Mouse (Mus musculus): ENCODE data around the gene Tdrd3.

The Tdrd3 gene

DNA sequence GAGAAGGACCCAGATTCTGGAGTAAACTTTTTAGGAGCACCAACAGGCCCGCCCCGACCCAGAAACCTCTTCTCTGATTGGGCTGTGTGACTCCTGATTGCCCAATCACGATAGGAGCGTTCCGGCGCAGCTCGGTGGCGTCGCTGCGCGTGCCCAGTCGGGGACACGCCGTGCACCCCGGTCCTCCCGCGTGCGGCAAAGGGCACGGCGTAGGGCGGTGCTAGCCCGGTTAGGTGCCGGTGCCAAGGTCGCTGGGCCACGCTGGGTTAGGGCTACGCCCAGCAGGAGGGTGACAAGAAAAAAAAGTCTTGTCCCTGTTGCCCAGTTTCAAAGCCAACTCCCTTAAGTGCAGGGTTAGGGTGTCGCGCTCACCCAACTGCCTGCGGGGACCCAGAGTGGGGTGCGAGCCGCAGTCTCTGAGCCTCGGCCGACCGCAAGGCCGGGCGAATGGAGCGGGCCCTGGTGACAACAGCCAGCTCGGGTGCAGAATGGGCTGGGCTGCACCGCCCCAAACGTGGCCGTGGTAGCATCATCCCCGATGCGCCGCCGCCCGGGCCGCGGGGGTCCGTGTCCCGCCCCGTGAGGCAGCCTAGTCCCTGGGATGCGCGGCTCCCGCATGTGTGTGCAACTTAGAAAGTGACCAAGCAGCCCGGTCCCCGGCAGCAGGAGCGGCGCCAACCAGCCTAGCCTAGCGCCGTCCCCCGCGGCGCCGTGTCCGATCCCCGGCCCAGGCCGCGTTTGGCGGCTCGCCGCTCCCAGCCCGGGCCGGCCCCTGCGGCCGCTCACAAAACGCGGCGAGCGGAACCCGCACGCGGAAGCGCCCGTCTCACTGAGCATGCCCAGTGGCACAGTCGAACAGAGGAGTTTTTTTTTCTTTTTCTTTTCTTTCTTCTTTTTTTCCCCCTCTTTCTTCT, at the start of gene Tdrd3:
TSS of gene Tdrd3 (plus strand) at position 832 of the 914 bp plus-strand sequence.
- peak; percentile 97 for DNase-seq

DNA sequence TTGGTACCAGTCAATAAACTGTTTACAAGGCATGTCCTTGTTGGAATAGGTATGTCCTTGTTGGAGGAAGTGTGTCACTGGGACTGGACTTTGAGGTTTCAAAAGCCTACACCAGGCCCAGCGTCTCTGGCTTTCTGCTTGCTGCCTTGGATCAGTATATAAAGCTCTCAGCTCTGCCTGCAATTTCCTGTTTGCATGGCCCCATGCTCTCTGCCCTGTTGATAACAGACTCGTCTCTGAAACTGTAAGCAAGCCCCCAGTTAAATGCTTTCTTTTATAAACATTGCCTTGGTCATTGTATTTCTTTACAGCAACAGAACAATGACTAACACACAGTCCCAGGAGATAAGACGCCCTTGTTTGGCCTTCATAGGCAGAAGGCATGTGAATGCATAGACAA, 49.3 kb upstream of the Tdrd3 start:
- DNase-seq = no peak

DNA sequence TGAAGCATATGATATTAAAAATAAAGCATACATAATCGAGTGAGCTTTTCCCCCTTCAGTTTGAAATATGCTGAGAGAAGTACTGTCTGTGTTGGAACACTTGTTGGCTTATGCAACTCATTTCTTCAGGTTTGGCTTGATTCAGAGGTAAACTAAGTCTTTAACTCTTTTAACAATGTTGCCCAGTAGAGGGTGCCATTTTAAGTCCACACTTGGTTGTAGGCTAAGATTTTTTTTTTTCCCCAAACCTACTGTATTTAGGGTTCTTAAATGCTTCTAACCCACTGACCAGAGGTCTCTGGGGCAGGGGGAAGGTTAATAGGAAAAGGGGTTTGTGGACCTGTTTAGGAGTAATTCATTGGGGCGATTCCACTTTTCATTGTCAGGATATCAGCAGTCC, 33.4 kb upstream of the Tdrd3 start:
- DNase-seq = no peak

DNA sequence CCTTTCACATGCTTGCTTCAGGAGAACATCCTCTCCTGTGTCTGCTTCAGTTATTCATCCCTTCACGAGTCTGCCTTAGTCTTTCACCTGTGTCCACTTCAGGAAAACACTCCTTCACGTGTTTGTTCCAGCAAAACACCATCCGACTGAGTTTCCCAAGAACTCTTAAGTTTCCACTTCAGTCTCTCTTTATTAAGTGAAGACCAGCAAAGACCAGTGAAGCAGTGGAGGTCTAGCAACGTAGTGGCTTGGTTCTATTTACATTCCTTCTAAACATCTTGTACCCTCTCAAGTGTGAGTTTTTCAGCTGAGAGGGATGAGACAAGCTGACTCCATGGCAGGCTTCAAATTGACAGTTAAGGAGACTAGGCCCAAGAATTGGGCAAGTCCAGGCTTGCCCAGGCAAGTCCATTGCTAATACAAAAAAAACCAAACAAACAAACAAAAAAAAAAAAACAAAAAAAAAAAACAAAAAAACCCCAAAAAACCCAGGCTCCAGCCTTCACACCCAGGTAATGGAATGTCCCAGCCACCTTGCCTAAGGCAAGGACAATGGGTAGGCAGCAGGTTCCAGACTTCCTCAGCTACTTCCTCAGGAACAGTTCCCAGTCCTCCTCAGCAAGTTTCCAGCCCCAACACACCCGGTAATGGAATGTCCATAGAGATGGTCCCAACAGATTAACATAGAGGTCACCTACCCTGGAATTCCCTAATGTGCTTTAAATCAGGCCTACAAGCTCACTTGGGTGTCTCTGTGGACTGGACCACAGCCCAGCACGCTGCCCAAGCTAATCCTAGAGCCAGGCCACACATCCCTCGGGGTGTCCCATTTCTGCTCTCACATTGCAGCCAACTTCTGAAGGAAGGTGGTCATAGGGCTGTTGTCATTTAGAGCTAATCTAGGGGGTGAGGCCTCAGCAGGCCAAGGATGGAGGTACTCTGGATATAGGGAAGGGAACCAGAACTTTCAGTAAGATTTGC, 31.9 kb upstream of the Tdrd3 start:
- peak; percentile 36 for DNase-seq

DNA sequence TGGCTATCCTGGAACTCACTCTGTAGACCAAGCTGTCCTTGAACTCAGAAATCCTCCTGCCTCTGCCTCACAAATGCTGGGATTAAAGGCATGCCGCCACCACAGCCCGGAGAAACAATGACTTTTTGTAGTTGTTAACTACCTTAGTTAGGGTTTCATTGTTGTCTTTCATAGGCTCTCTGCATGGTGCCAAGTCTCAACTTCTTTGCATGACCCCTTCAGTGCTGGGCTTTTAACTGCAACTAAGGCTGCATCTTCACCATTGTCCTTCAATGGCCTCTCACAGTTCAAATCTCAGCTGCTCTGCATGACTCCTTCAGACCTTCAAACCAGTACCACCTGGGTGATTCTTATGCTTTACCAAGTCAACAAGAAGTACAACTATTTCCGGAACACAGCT, 23.3 kb upstream of the Tdrd3 start:
- no peak for DNase-seq

DNA sequence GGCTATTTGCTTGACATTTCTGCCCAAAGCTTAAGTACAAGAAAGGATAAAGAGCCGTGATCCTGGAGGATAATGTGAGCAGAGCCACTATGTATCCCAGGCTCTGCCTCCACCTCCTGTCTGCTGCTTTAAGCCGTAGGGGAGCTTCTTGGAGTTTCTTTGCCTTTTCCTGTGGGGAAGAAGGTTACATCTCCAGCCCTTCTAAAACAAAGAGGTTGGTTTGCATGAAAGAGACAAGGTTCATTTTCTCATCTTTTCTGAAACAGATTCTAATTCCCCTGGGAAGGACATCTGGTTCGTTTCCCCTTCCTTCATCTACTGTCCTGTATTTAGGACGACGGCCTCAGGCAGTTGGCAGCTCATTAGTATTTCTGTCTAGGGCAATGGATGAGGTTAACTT, 19.8 kb upstream of the Tdrd3 start:
- no peak for DNase-seq

DNA sequence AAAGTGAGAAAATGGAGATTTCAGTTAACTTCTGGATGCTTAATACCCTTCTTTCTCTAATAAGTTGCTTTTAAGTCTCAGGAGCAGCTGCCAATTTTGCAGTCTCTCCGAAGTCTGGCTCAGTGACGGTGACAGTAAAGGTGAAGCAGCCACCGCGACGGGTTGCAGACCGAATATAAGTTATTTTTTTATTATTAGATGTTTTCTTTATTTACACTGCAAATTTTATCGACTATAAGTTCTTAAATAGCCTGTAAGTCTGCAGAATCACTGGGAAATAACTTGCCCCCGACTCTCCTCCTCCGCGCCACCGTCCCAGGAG, 992 bp upstream of the Tdrd3 start:
- no peak for DNase-seq

DNA sequence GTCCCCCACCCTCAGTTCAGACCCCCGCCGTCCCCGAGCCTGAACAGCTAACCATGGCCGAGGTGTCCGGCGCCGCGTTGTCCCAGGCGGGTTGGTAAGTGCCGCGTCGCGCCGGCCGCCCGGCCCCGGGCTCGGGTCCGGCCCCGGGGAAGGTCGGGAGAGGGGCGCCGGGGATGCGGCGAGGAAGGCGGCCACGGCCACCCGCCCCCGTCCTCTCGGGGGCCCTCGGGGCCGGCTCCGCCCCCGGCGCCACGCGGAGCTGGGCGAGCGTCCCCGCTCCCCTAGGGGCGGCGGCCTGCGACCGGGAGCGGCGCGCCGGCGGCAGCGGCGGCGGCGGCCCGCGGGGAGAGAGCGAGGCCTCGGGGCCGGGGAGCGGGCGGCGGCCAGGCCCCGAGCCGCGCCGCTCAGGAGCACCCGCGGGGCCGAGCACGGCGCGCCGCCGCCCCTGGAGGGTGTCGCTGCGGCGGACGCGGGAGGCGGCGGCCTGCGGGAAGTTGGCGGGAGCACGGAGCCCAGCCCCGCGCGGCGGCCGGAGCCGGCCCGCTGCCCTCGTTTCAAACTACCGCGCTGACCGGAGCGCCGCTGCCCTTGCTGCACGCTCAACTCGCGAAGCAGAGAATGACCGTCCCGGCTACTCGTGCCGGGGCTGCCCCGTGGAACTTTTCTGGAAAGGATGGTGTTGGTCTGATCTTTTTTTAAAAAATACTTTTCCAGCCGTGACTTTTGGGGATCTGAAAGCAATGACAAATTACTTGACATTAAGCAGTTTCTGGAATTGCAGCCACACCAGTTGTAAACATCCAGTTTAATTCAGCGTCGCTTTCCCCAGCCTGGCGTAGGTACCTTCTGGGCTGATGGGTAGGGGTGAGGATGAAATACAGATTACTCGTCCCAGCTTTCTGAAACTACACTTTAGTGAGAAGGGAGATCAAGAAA, 584 bp downstream of the Tdrd3 start:
- peak; percentile 43 for DNase-seq

DNA sequence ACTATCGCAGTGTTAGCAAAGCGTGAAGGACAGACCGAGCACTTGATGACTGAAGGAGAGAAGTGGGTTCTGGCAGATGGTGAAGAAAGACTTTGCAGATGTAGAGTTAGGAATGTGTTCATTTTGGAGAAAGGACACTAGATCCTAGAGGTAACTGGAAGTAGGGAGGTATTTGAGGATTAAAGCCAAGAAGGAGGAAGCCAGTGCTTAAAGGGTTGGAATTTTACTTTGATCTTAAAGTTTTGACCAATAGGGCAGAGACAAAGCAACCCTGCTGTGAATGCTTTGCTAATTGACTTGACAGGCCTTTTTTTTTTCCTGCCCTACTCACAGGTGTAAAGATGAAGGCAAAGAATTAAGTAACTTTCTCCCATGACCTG, 1.2 kb downstream of the Tdrd3 start:
- DNase-seq = no peak

DNA sequence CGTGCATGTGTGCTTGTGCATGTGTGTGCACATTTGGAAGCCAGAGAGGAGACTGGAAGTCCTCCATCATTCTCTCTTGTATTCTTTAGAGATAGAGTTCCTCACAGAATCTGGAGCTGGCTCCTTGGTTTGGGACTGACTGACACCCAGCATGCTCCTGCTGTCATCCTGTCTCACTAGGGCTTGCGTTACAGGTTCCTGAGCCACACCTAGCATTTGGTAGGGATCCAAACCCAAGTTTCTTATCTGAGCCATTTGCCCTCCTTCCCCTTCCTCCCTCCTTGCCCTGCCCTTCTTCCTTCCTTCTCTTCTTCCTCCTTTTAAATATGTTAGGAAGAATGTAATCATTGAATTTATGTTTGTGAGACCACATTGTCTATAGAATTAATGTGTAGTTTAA, 3.3 kb downstream of the Tdrd3 start:
- DNase-seq = no peak

DNA sequence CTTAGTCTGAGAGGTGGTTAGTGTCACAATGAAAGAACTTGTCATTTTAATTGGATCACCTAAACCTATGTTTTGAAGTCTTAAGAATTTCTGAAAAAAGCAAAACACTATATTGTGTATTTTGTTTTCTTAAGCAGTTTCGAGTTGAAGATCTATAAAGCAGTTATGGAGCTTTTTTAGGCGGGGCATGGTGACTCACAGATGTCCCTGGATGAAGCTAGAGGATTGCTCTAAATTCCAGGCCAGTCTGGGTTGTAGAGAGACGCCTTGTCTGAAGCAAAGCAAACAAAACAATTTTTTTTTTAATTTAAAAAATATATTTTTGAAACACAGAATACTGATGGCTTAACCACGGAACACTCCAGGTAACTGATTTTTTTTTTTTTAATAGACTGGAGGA, 4.1 kb downstream of the Tdrd3 start:
- no peak for DNase-seq

DNA sequence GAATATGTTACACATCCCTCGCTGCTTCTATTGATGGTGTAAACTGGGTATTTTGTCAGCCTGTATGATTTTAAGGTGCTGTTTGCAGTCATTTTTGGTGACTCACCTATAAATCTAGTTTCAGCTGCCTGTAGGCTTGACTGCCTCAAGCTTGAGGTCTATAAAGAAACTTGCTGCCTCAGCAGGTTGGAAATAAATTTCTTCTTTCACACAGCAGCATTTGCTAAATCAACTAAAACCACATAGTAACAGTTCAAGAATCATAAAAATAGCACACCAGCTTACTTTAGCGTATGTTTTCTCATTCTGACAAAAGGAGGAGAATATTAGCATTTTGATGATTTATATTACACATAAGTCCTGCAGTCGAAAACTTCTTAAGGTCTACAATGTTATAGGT, 6.0 kb downstream of the Tdrd3 start:
- DNase-seq = no peak

DNA sequence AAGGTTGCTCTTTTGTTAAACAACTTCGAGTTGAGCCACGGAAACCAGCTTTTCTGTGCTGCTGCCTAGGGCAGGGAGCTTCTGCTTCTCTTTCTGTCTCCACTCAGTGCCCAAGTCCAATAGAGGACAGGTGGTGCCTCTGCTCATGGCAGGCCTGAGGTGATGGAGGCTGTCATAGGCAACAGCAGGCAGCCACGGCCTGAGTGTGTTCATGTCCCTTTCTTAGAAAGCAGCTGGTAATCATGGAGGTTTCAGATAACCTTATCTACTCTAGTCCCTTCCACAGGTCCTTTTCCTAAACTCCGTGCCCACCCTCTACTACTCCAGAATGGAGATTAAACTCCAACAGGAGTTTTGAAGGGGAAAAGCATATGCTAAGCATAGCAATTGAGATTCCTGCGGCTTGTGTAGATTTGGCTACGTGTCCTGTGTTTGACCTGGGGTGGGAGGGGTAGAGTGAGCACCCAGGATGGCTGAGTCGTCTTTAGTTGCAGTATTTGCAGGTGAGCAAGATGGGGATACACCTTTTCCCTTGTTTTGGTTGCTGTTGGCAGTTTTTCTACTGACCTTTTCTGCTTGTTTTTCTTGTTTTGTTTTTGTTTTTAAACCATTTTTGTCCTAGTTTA, 10.0 kb downstream of the Tdrd3 start:
- no peak for DNase-seq

DNA sequence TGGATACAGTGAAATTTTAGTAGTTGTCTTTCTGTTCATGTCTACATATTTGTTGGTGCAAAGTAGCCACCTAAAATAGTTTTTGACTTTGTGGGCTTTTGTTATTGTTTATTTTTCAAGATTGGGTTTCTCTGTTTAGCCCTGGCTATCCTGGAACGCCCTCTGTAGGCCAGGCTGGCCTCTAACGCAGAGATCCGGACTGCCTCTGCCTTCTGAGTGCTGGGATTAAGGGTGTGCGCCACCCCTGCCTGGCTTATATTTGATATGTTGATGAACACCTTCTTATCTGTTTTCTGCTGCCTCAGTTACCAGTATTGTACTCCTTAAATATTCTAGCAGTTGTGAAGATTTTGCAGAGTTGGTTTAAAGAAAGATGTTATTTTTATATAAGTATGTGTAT, 10.6 kb downstream of the Tdrd3 start:
- no peak for DNase-seq

DNA sequence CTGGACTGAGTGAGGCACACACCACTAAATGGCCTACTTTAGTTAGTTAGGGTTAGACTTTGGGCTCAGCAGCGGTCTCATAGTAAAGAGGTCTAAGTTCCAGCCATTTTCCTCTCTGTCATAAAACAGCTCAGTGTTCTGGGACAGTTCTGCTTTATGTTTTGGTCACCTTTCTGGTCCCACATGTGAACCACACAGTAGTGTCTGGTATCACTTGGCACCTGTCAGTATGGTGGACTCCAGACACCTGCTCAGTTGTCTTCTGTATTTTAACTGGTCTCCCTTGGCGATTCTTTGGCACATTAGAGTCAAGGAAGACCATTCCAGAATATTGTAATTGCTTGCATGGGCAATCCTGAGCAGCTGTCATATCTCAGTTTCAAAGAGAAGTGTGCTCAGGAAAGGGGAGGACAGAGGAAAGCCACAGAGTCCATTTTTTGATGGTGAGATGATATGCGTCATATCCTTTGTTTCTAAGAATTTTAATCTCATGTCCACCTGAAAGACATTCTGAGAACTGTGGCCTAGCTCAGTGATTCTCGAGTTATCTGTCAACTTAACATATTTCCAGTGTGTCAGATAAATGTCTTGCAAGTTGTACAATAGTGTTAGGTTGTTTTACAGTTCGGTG, 11.3 kb downstream of the Tdrd3 start:
- DNase-seq = no peak

DNA sequence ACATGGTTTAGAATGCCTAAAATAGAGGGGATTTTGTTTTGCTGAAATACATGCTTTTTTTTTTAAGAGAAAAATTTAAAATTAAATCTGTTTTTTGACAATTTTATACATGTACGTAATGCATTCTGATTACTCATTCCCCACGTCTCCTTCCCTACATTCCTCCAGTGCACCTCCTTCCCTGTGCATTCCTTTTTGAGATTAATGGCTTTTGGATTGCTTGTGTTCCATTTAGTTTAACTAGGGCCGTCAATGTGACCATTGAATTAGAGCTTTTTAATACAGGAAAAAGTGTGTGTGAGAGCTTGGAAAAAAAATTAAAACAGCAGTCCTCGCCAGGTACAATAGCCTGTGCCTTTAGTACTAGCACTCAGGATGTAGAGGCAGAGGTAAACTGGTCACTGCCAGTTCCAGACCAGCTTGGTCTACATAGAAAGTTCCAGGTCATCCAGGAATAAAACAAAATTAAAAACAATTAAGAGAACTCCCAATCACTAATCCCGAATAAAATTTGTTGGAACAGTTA, 17.0 kb downstream of the Tdrd3 start:
- DNase-seq = peak; percentile 24

DNA sequence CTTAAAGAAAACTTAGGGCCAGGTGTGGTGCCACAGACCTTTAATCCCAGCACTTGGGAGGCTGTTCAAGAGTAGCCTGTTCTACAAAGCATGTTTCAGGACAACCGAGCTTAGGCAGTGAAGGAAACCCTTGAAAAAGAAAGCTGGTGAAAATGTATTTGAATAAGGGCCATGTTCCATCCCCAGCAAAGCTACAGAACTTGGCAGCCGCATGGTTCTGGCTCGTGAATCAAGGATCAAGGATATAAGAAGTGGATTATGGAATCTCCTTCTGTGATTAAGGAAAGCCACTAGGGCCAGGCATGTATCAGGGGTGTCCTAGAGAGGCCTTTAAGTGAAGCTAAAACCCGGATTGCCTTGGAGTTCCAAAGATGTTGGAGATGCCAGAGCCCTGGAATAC, 18.9 kb downstream of the Tdrd3 start:
- DNase-seq = no peak

DNA sequence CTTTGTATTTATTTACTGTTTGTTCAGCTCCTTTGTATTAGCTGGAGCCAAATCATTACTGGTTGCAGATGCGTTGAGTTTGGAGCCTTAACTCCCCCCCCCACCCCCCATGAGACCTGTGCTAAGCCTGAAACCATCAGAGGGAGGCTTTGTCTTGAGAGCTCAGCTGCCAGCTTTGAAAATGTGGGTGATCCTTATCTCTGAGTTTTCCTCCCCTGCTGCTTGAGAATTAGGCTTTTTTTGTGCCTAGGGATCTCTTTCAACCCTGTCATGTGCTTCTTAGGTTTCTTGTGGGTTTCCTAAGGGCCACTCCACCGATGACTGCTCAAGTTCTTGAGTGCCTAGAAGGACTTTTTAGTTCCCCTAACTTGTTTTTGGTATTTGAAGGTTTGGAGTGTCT, 23.3 kb downstream of the Tdrd3 start:
- no peak for DNase-seq

DNA sequence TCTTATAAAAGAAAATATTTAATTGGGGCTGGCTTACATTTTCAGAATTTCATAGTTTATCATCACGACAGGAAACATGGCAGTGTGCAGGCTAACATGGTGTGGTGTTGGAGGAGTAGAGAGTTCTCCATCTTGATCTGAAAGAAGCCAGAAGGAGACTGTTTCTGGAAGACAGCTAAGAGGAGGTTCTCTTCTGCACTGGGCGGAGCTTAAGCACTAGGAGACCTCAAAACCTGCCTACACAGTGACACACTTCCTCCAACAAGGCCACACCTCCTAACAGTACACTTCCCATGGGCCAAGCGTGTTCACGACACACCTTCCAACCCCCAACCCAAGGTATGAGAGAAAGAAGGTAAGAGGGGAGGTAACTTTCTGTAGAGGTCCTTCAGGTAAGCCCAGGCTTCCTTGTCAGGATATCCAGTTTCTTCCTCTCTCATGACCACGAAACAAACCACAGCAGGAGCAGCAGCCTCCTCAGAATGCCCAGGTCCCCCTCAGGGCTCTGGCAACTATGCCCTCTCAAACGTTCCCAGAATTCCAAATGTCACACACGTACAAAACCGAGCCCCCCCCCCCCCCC, 30.0 kb downstream of the Tdrd3 start:
- DNase-seq = no peak

DNA sequence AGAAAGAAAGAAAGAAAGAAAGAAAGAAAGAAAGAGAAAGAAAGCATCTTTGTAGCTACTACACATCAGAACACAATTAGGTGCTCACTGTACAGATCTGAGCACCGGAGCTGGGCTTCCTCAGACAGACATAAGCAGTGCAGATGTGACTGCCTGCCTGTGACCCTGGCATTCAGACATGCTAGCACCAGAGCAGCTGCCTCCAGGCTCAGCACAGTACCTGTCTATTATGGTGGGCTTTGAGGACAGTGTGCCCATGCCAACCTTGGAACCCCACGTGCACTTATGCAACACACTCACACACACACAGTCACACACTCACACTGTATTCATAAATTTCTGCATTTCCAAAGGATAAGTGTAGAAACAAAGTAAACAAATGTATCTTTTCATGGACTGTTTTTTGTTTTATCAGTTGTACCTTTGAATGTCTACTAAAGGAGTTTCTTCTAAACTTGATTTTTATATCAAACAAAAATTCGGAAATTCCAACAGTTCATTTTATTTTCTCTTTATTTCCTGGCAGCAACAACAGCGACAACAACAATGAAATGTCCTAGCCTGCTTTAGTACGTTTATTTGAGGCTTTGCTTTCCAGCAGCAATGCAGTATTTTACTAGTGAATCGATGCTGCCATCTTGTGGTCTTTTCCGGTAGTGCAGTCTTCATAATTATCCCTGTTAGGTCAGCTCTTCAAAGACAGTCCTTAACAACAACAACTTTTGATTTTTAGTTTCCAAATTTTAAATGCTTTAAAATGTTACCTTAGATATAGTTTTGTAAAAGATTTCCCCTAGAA, 35.4 kb downstream of the Tdrd3 start:
- peak; percentile 19 for DNase-seq

All from kidney, adult 11 months (tissue).